Mouse (Mus musculus) neural tube, embryonic 11.5 days (tissue): ENCODE data around the gene Pdzd8. TPM values are rescaled to one million over a fixed set of nuclear protein-coding genes. Genes with fewer than 3 reads are reported as not detected.

Experiments
- ATAC-seq: fragments of 200-750 bp; cut with Nextera tagmentation; 2 replicates; pipeline ENCODE4 v1.8.0; 2017; ENCODE audit warnings: moderate number of reproducible peaks, mild to moderate bottlenecking, moderate TSS enrichment, moderate library complexity; ENCODE audit not compliant: insufficient read depth, low FRiP score, low TSS enrichment
- DNase-seq: peaks from one replicate; pipeline ENCODE4 v3.0.0-alpha.2; 2015; ENCODE audit warnings: low spot score
- H3K27ac ChIP-seq: fragments of 300-500 bp; sonication (generic); 2 replicates; pipeline ENCODE4 v1.5.1; 2014; ENCODE audit warnings: low read depth, mild to moderate bottlenecking, low read length
- H3K27me3 ChIP-seq: fragments of 300-500 bp; sonication (generic); 2 replicates; pipeline ENCODE4 v1.6.1; 2014; ENCODE audit warnings: mild to moderate bottlenecking, low read length, mixed read lengths; ENCODE audit not compliant: control insufficient read depth, insufficient read depth
- H3K36me3 ChIP-seq: fragments of 300-500 bp; sonication (generic); 2 replicates; pipeline ENCODE4 v1.6.1; 2014; ENCODE audit warnings: mild to moderate bottlenecking, low read length, moderate library complexity, mixed read lengths; ENCODE audit not compliant: control insufficient read depth, insufficient read depth
- H3K4me1 ChIP-seq: fragments of 300-500 bp; sonication (generic); 2 replicates; pipeline ENCODE4 v1.6.1; 2014; ENCODE audit warnings: low read length, mixed read lengths; ENCODE audit not compliant: control insufficient read depth, insufficient read depth
- H3K4me2 ChIP-seq: fragments of 300-500 bp; sonication (generic); 2 replicates; pipeline ENCODE4 v1.6.1; 2014; ENCODE audit warnings: low read depth, mild to moderate bottlenecking, moderate library complexity
- H3K4me3 ChIP-seq: fragments of 300-500 bp; sonication (generic); 2 replicates; pipeline ENCODE4 v1.5.1; 2014; ENCODE audit warnings: low read depth, low read length
- H3K9ac ChIP-seq: fragments of 300-500 bp; sonication (generic); 2 replicates; pipeline ENCODE4 v1.6.1; 2014; ENCODE audit warnings: mild to moderate bottlenecking, low read length
- H3K9me3 ChIP-seq: fragments of 300-500 bp; sonication (generic); 2 replicates; pipeline ENCODE4 v1.6.1; 2016; ENCODE audit warnings: low read length; ENCODE audit not compliant: control insufficient read depth
- WGBS: fragments of 180-500 bp; shearing (Covaris S2); extraction: QIAGEN DNeasy Blood & Tissue Kit; methylation state at CpG from one replicate; pipeline ENCODE4 v1.1.7; 2014; 5-methylcytosine and 5-hydroxymethylcytosine counted together
- polyA plus RNA-seq: library from polyadenylated mRNA; unstranded; fragments of >200 nt; fragmentation: Nextera tagmentation; extraction: Ambion mirVana; gene quantifications from 2 replicates; pipeline ENCODE4 v1.2.1, GENCODE M21; 2014

The Pdzd8 gene
- polyA plus RNA-seq, 1 experiment from 2014 or later, result 16.4 TPM

DNA sequence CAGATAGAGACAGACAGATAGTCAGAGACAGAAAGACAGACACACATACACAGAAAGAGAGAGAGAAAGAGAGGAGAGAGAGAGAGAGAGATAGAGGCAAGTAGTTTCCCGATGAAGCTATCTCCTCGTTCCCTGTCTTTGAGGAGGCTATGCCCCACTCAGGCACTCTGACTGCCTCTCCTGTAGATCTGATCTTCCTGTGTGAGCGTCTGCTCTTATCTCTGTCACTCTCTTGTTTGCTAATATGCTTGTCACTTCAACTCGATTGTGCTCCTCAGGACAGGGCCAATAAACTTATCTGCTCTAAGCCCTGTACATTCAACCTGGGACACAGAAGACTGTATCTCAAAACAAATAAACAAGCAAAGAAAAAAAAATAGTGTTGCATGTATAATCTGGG lies 13.6 kb upstream of the Pdzd8 start:
- Histone ChIP-seq H3K4me1 (no peaks in the 10 kb centered on the region), H3K4me2 (no peak overlapping the region), H3K27me3 (no peaks in the 10 kb centered on the region), H3K9ac (no peak overlapping the region), H3K36me3 (no peaks in the 10 kb centered on the region), H3K27ac (no peak overlapping the region), H3K9me3 (no peaks in the 10 kb centered on the region), H3K4me3 (no peak overlapping the region)
- 81% methylated on average over 4 of the region's 4 CpGs for WGBS
- DNase-seq, result no peak
- ATAC-seq, result no peak

DNA sequence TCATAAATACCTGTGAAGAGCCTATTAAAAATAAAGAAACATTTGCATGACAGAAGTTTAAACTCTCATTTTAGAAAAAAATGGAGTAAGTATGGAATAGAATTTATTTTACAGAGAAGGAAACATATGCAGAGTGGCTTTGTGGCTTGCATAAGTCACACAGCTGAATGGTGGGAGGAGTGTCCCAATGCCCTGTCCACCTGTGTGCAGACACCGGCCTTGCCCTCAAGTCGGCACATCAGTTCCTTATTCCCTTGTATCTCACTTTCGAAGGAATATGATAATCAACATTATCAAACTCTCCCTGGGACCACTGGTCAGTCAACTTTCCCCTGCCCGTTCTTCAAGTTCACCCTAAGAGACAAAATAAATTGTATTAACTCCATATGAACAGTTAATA lies 12.3 kb upstream of the Pdzd8 start:
- Histone ChIP-seq H3K9ac (no peak overlapping the region), H3K9me3 (no peaks in the 10 kb centered on the region), H3K27me3 (no peaks in the 10 kb centered on the region), H3K27ac (no peak overlapping the region), H3K4me2 (no peak overlapping the region), H3K36me3 (no peaks in the 10 kb centered on the region), H3K4me3 (no peak overlapping the region), H3K4me1 (no peaks in the 10 kb centered on the region)
- 92% methylated on average over 4 of the region's 4 CpGs for WGBS
- DNase-seq (no peak), ATAC-seq (no peak)

DNA sequence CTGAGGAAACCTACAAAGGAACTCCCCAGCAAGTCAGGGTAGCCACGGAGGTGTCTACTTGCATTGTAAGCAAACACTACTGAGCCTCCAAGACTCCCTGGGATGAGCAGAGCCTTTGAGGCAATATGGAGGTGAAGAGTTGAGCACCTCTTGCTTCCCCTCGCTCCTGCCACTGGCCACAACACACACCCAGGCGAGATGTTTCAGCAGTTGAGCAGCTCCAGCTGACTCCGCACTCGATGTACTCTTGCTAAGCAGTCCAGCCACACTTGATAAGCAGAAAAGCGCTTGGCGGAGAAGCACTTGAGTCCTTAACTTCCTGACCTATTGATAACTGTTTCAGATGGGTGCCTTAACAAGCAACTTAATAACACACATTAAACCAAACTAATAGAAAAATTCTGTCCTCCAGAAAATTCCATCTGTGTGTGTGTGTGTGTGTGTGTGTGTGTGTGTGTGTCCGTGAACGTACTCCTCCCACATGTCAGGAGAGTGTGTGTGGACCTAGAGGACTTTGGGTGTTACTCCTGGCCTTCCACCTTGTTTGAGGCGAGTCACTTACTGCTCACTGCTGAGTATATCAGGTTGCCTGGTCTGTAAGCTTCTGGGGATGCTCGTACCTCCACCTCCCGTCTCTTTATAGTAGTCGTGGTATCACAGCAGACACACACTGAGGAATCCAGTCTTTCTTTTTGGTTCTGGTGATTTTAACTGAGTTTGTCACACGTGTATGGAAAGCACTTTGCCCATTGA lies 11.4 kb upstream of the Pdzd8 start:
- Histone ChIP-seq H3K4me3 (no peak overlapping the region), H3K27me3 (no peaks in the 10 kb centered on the region), H3K9me3 (no peaks in the 10 kb centered on the region), H3K27ac (no peak overlapping the region), H3K9ac (no peak overlapping the region), H3K4me1 (no peaks in the 10 kb centered on the region), H3K4me2 (no peak overlapping the region), H3K36me3 (no peaks in the 10 kb centered on the region)
- no peak for DNase-seq
- 81% methylated on average over 14 of the region's 14 CpGs for WGBS
- ATAC-seq, result no peak

DNA sequence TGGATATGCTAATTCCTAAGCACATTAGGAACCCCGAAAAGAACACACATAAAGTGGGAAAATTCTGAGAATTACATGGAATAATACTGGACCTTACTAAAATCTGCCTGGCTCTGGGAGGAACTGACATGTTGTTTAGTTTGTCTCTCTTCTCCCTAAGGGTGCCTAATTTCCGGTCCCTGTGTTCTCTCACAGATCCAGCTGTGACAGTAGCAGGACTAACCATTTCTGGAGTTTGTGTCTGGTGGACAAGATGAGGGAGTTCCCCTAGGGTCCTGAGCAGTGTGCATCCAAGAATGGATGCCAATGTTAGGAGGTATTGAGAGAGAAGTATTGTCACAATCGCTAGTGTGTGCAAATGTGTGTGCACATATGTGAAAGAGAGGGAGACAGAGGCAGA lies 10.8 kb upstream of the Pdzd8 start:
- Histone ChIP-seq H3K27me3 (no peaks in the 10 kb centered on the region), H3K36me3 (no peaks in the 10 kb centered on the region), H3K4me1 (no peaks in the 10 kb centered on the region), H3K27ac (no peak overlapping the region), H3K4me2 (no peak overlapping the region), H3K4me3 (no peak overlapping the region), H3K9ac (no peak overlapping the region), H3K9me3 (no peaks in the 10 kb centered on the region)
- no peak for ATAC-seq
- DNase-seq, result no peak
- 92% methylated on average over 3 of the region's 3 CpGs for WGBS

DNA sequence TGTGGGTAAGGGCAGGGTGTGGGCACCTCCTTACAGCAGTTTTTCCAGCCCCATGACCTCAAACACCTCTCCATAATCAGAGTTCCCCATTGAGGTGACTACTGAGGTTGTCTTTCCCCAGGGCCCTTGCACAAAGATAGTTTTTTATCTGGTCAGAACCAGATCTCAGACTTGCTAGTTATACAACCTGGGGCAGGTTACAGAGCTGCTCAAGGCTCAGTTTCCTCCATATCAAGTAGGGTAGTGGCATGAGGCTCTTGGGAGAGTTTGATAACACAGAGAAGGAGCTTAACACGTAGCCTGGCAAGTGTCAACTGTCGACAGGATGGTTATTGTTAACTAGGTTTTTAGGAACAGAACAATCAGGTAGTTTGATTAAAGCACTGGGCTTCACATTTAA lies 9.3 kb upstream of the Pdzd8 start:
- DNase-seq (no peak), ATAC-seq (no peak)
- no peak overlapping the region for H3K27ac ChIP-seq
- no peaks in the 10 kb centered on the region for H3K4me1 ChIP-seq
- no peak overlapping the region for H3K9ac ChIP-seq
- H3K36me3 ChIP-seq, result no peaks in the 10 kb centered on the region
- no peaks in the 10 kb centered on the region for H3K9me3 ChIP-seq
- H3K4me3 ChIP-seq, result no peak overlapping the region
- H3K27me3 ChIP-seq, result no peaks in the 10 kb centered on the region
- WGBS, result 74% methylated on average over 2 of the region's 2 CpGs
- H3K4me2 ChIP-seq, result no peak overlapping the region

DNA sequence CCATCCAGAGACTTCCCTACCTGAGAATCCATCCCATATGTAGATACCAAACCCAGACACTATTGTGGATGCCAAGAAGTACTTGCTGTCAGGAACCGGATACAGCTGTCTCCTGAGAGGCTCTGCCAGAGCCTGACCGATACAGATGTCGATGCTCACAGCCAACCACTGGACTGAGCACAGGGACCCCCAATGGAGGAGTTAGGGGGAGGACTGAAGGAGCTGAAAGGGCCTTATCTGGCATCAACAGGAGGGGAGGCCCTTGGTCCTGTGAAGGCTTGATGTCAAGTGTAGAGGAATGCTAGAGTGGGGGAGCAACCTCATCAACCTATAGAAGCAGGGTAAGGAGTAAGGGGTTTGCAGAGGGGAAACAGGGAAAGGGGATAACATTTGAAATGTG lies 7.2 kb upstream of the Pdzd8 start:
- 69% methylated on average over 3 of the region's 3 CpGs for WGBS
- no peak for ATAC-seq
- no peak overlapping the region for H3K4me3 ChIP-seq

DNA sequence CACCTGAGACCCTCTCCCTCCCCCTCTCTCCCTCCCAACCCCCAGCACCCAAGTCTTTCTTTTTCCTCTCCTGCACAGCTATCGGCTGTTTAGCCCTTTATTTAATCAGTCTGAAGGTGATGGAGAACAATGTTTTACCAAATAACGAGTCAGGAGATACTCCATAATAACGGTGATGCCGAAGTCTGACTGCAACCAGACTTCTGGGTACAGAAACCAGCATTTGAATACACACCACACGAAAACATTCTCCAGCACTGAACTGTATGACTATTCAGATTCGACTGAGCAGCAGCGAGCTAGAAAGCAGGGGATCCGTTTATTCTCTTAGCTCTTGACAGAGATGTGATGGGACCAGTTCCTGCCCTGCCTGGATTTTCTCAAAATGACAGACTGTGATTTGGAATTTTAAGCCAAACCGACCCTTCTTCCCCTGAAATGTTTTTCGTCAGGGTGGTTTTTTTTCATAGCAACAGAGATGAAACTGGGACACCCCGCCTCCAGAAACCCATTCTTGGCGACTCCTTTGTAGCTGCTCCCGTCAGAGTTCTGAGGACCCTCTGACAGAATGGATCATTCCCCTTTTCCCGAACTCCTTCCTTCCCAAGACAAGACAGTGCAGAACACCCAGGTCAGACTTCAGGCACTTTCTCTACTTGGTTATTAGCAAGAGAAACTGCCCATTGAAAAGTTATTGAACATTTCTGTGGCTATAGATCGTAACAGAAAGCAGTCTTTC lies 5.7 kb upstream of the Pdzd8 start:
- no peak overlapping the region for H3K27ac ChIP-seq
- no peak overlapping the region for H3K4me3 ChIP-seq
- DNase-seq (no peak), ATAC-seq (no peak)
- H3K4me2 ChIP-seq, result no peak overlapping the region
- 78% methylated on average over 15 of the region's 15 CpGs for WGBS
- H3K9me3 ChIP-seq, result no peaks in the 10 kb centered on the region
- H3K9ac ChIP-seq, result no peak overlapping the region
- no peaks in the 10 kb centered on the region for H3K4me1 ChIP-seq
- H3K27me3 ChIP-seq, result no peaks in the 10 kb centered on the region
- H3K36me3 ChIP-seq, result no peaks in the 10 kb centered on the region

More for the DNA sequence above, 7.2 kb upstream of the Pdzd8 start:
- Histone ChIP-seq H3K4me2 (no peak overlapping the region), H3K4me1 (no peaks in the 10 kb centered on the region), H3K9ac (no peak overlapping the region), H3K27ac (no peak overlapping the region), H3K9me3 (no peaks in the 10 kb centered on the region), H3K27me3 (no peaks in the 10 kb centered on the region), H3K36me3 (no peaks in the 10 kb centered on the region)
- no peak for DNase-seq

DNA sequence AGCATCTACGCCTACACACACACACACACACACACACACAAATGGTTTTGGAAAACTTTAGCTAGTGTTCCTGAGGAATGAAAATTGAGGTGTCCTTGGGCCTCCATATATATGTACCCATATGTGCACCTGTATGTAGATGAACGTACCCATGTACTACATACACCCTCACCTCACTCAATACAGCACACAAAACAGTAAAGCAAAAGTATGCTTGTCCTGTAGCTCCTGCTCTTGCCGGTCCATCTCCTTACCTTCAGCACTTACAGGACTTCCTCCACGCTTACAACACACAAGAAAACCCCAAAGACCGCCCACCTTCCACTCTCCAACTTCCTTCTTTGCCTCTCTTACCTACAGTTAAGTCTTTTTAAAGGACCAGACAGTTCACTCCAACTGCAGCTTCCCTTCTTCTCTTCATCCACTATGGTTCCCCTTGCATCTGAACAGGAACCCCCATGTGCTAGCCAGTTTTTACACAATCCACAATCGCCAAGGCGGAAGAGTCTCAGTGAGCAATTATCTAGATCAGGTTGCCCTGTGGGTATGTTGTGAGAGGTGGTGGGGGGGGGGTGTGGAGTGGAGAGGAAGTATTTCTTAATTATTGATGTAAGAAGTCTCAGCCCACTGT lies 4.8 kb upstream of the Pdzd8 start:
- DNase-seq (no peak), ATAC-seq (no peak)
- 85% methylated on average over 7 of the region's 7 CpGs for WGBS
- H3K9ac ChIP-seq, result no peak overlapping the region
- H3K36me3 ChIP-seq, result no peaks in the 10 kb centered on the region
- no peak overlapping the region for H3K4me3 ChIP-seq
- no peaks in the 10 kb centered on the region for H3K4me1 ChIP-seq
- H3K4me2 ChIP-seq, result no peak overlapping the region
- no peaks in the 10 kb centered on the region for H3K9me3 ChIP-seq
- H3K27me3 ChIP-seq, result no peaks in the 10 kb centered on the region
- no peak overlapping the region for H3K27ac ChIP-seq
